In the genomic region with DNA sequence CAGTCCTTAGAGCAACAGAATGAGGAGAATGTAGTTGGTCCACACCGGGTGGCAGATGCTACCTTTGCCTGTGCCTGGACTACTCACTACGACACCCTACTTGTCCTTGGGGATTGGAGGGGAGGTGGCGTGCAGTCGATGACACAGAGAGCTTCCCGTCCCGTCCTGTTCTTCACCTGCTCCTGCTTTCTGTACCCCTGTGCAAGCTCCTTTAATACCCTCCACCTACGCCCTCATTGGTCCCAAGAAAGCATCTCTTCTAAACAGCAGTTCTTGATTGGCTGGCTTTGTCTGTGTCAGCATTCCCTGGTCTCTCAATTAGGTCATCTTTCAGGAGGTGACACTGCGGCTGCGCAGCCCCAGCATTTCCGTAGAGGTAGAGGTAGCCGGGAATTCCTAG, we compare ENCODE assay signal across 11 mouse cellular contexts. TPM values are rescaled to one million over a fixed set of nuclear protein-coding genes. Genes with fewer than 3 reads are reported as not detected.
DNase-seq lines count a peak whose midpoint lies in the region; TF ChIP-seq lines count a peak whose summit lies in the region.
"Had no signal": no experiment of that assay in that cellular context is flagged by ENCODE, and none has a peak within 500 bp of the region (broad histone marks: within the 10 kb centered on the region; RNA-seq: fewer than 3 reads in every experiment).

Gene Cbx7, minus strand, starts transcription at position 180 of the 400 bp plus-strand sequence.

- no peak within 1 kb of the TSS for H3K27ac ChIP-seq in gastrocnemius, adult 2 months
- H3K27ac ChIP-seq: heart, embryonic 10.5 days; hindbrain, postnatal 0 days had no signal

- H3K4me3 ChIP-seq in gastrocnemius, adult 2 months, result no peak within 1 kb of the TSS
- H3K4me3 ChIP-seq: heart, embryonic 10.5 days had no signal

- intact Hi-C loops in gastrocnemius, adult 2 months (cut with DNase I), result no loop called here
- intact Hi-C loops in gastrocnemius, postnatal 14 days (cut with DNase I; ENCODE audit: low total_unique reads), result no loop called here
- intact Hi-C loops in left cerebral cortex, postnatal 25 days (cut with DNase I), result no loop called here
- intact Hi-C loops in left cerebral cortex, postnatal 14 days (cut with DNase I), result no loop called here

- DNase-seq in gastrocnemius, adult 2 months, result no peak
- DNase-seq in gastrocnemius, postnatal 14 days, result no peak
- no peak for DNase-seq in left cerebral cortex, postnatal 25 days (ENCODE audit: low spot score in 2 of 2)
- DNase-seq in left cerebral cortex, postnatal 14 days (ENCODE audit: low spot score in 2 of 2), result no peak
- DNase-seq in WW6 (ENCODE audit: low read depth, low spot score), result peak; percentile 83
- no peak for DNase-seq in layer of hippocampus, postnatal 25 days (ENCODE audit: extremely low spot score in 1 of 2, low spot score in 1 of 2)
- DNase-seq in ovary, adult 18-20 months (ENCODE audit: low spot score), result no peak
- no peak for DNase-seq in testis, postnatal 14 days (ENCODE audit: low spot score)
- DNase-seq: lung, postnatal 36 days had no signal

- no peak for TF ChIP-seq CTCF in gastrocnemius, adult 2 months (IDR thresholded peaks at IDR 0.05)

RNA-seq across cellular contexts. Expression of gene Cbx7, which starts in this region (rescaled TPM):
- 10 to 100 TPM; 18.9 to 19.6 TPM for total RNA-seq in gastrocnemius, adult 2 months (2021)
- 1 to 10 TPM; 3.7 to 4.5 TPM for total RNA-seq in gastrocnemius, postnatal 14 days (2021)
- 10 to 100 TPM; 27.1 to 29.5 TPM for total RNA-seq in left cerebral cortex, postnatal 25 days (2021)
- 10 to 100 TPM in 1 of 2 experiments, 1 to 10 TPM in 1; 9.9 to 11.9 TPM for total RNA-seq in left cerebral cortex, postnatal 14 days (2021)
- total RNA-seq in layer of hippocampus, postnatal 25 days (2021), result 10 to 100 TPM; 32.1 to 35.7 TPM
